Mouse (Mus musculus) adrenal gland, postnatal 4 days (tissue): ENCODE data around the gene Med13l. TPM values are rescaled to one million over a fixed set of nuclear protein-coding genes. Genes with fewer than 3 reads are reported as not detected.

ENCODE experiments used
- DNase-seq, 2 experiments: peaks; one replicate each; pipeline ENCODE4 v3.0.0; 2021 to 2022; ENCODE audit warnings: low spot score in 2 of 2, mixed read lengths in 2 of 2
- total RNA-seq, 2 experiments: library from RNA; stranded (reverse); gene quantifications; 2 replicates each; pipeline ENCODE4 v1.2.3; 2021

The Med13l gene
- total RNA-seq, 2 experiments from 2014 or later, result 49.9 to 55.3 TPM

GRCm38 (mm10) chr5:118591826-118592499 is 31.5 kb downstream of the Med13l start:
- DNase-seq, result no peak

GRCm38 (mm10) chr5:118594470-118595236 is 34.2 kb downstream of the Med13l start:
- no peak for DNase-seq

- no peak for DNase-seq
Measured at GRCm38 (mm10) chr5:118595901-118596300, 35.4 kb downstream of the Med13l start.

GRCm38 (mm10) chr5:118596452-118597092 is 36.1 kb downstream of the Med13l start:
- no peak for DNase-seq

GRCm38 (mm10) chr5:118598601-118599000 is 38.1 kb downstream of the Med13l start:
- no peak for DNase-seq

GRCm38 (mm10) chr5:118601452-118601851 is 41.0 kb downstream of the Med13l start:
- DNase-seq, result no peak

GRCm38 (mm10) chr5:118602706-118603105 is 42.2 kb downstream of the Med13l start:
- DNase-seq, result no peak

- DNase-seq, result no peak
Measured at GRCm38 (mm10) chr5:118605424-118606067, 45.1 kb downstream of the Med13l start.

GRCm38 (mm10) chr5:118606636-118607035 is 46.2 kb downstream of the Med13l start:
- DNase-seq, result no peak

- no peak for DNase-seq
Measured at GRCm38 (mm10) chr5:118607900-118608299, 47.4 kb downstream of the Med13l start.

GRCm38 (mm10) chr5:118610468-118610867 is 50.0 kb downstream of the Med13l start:
- DNase-seq, result no peak

- no peak for DNase-seq
Measured at GRCm38 (mm10) chr5:118612956-118613631, 52.6 kb downstream of the Med13l start.

GRCm38 (mm10) chr5:118613704-118614103 is 53.2 kb downstream of the Med13l start:
- DNase-seq, result no peak

GRCm38 (mm10) chr5:118614116-118614515 is 53.6 kb downstream of the Med13l start:
- no peak for DNase-seq

- no peak for DNase-seq
Measured at GRCm38 (mm10) chr5:118614571-118614981, 54.1 kb downstream of the Med13l start.

GRCm38 (mm10) chr5:118618963-118619610 is 58.6 kb downstream of the Med13l start:
- no peak for DNase-seq

- no peak for DNase-seq
Measured at GRCm38 (mm10) chr5:118619801-118620200, 59.3 kb downstream of the Med13l start.

- DNase-seq, result no peak
Measured at GRCm38 (mm10) chr5:118620330-118620910, 59.9 kb downstream of the Med13l start.

- no peak for DNase-seq
Measured at GRCm38 (mm10) chr5:118621877-118622276, 61.4 kb downstream of the Med13l start.

- DNase-seq, result no peak
Measured at GRCm38 (mm10) chr5:118622346-118622745, 61.9 kb downstream of the Med13l start.
